Mouse (Mus musculus) inflammation-experienced regulatory T-cells, adult 16 weeks (primary cell): ENCODE measurements around the gene Gm9803. TPM values are rescaled to one million over a fixed set of nuclear protein-coding genes. Genes with fewer than 3 reads are reported as not detected.

Source experiments
- polyA plus RNA-seq: library from polyadenylated mRNA; unstranded; fragments of 100-300 nt; shearing (Covaris generic); gene quantifications from one replicate; pipeline ENCODE4 v1.2.1, GENCODE M21; 2017

The Gm9803 gene
- polyA plus RNA-seq = 54.9 TPM

DNA sequence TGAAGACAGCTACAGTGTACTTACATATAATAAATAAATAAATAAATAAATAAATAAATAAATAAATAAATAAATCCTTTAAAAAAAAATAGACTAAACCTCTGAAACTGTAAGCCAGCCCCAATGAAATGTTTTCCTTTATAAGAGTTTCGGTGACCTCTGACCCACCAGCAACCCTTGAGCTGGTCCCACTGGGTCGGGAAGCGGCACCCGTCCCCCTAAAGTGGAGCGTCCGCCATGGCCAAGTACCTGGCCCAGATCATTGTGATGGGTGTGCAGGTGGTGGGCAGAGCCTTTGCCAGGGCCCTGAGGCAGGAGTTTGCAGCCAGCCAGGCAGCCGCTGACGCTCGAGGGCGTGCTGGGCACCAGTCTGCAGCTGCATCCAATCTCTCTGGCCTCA lies at the start of gene Gm9803:
Gene Gm9803, plus strand, starts transcription at position 154 of the 400 bp plus-strand sequence.

DNA sequence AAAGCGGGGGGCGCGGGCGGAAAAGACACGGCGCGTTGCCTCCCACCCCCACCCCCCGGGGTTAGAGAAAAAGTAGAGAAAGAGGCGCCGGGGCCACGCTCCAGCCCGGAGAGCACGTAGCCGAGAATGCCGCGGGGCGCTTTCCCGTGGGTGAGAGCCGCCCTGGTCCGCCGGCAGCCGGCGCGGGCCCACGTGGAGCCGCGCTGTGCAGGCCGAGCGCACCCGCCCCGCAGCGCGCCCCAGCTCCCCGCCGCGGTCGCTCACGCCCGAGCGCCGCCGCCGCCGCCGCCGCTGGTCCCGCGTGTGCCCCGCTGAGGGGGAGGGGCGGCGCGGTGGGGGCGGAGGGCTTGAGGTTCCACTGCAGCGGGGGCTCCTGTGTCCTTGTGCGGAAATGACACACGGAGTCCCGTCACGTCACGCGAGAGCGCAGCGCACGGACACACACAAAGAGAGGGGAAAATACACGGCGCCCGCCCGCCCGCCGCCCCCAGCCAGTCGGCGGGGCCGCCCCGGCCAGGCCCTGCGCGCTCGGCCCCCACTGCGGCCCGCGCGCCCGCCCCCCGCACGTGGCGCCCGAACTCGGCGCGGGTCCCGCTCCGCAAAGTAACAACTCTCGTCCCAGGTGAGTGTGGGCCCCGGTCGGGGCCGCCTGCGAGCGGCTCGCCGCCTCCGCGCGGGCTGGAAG lies 45.0 kb upstream of the Gm9803 start, which contains the start of gene Bend3:
Gene Bend3, plus strand, starts transcription at position 81 of the 685 bp plus-strand sequence.

DNA sequence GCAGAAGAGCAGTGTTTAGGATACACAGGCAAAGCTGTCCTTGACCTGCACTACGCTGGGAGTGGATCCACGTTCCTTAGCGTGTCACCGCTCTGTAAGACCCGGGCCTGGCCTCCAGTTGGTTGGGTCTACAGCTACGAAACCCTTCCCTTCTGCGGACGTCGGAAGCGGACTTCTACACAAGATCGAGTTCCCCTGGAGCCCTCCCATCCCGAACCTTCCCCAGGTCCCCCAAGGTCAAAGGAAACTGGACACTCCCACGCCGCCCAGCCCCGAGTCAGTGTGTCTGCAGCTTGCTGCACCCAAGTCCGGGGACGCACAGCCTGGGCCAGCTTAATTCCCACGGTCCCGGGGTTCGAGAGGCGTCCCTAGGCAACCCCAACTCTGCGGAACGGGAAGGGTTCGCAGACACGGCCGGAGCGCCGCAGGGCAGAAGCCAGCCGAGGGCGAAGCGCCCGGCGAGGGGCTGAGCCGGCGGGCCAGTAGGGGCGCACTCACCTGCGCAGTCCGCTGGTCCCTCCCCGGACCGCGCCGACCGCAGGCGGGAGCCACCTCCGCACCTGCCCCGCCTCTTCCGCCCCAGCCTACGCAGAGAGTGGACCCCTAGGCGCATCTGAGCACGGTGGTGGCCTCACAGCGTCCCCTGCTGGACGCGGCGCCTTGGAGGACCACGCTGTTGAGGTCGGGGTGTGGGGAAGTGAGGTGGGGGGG lies 16.7 kb downstream of the Gm9803 start, which contains the start of gene 1700021F05Rik:
Gene 1700021F05Rik, minus strand, starts transcription at position 553 of the 711 bp plus-strand sequence.

Other genes with a start within 250 kb of the Gm9803 start
- 1.4 TPM for gene Bend3, start 45.3 kb upstream of the Gm9803 start, polyA plus RNA-seq
- gene 1700021F05Rik, start 16.9 kb downstream of the Gm9803 start, polyA plus RNA-seq = 31.9 TPM
- gene Cd24a, start 54.2 kb downstream of the Gm9803 start, polyA plus RNA-seq = 3.7 TPM